Mouse (Mus musculus) testis, adult 2 months (tissue): ENCODE data around the gene Scyl3.

Source experiments
- CTCF ChIP-seq: fragments of 200-500 bp; IDR thresholded peaks from 2 replicates; pipeline ENCODE4 v1.5.1; 2012; ENCODE audit warnings: low read depth, mild to moderate bottlenecking, inconsistent platforms, low read length, moderate library complexity; ENCODE audit not compliant: control insufficient read depth, insufficient read depth, insufficient replicate concordance
- POLR2A ChIP-seq: fragments of 200-500 bp; IDR thresholded peaks from 2 replicates; pipeline ENCODE4 v1.6.1; 2012; ENCODE audit warnings: low read depth, mild to moderate bottlenecking, inconsistent platforms, low read length, moderate library complexity; ENCODE audit not compliant: control insufficient read depth

GRCm38 (mm10) chr1:163931801-163932200 lies 2.9 kb downstream of the Scyl3 start:
- TF ChIP-seq POLR2A (no peak), CTCF (no peak)
